Mouse (Mus musculus): ENCODE results near the gene Cdv3. TPM values are rescaled to one million over a fixed set of nuclear protein-coding genes. Genes with fewer than 3 reads are reported as not detected.
A peak's percentile ranks its signal among the peaks of the same experiment; 100 is the strongest.

Cdv3 gene
- 10 to 100 TPM; 77.9 to 79.0 TPM for total RNA-seq (2021)

- peak; percentile 99 to 100 for DNase-seq (ENCODE audit: low spot score in 2 of 2)
- intact Hi-C loops (cut with DNase I): no loop called here
Measured at GRCm38 (mm10) chr9:103365290-103366247, at the start of gene Cdv3. Gene Cdv3 (minus strand): TSS chr9:103365840.

- intact Hi-C loops (cut with DNase I): no loop called here
- no peak for DNase-seq (ENCODE audit: low spot score in 2 of 2)
Measured at GRCm38 (mm10) chr9:103413457-103413856, 47.8 kb upstream of the Cdv3 start.

GRCm38 (mm10) chr9:103409119-103409518 is 43.5 kb upstream of the Cdv3 start:
- DNase-seq (ENCODE audit: low spot score in 2 of 2): no peak
- intact Hi-C loops (cut with DNase I): no loop called here

- no peak for DNase-seq (ENCODE audit: low spot score in 2 of 2)
- intact Hi-C loops (cut with DNase I): no loop called here
Measured at GRCm38 (mm10) chr9:103408136-103408777, 42.6 kb upstream of the Cdv3 start.

GRCm38 (mm10) chr9:103403331-103403973 is 37.8 kb upstream of the Cdv3 start:
- intact Hi-C loops (cut with DNase I): no loop called here
- DNase-seq (ENCODE audit: low spot score in 2 of 2): no peak

- intact Hi-C loops (cut with DNase I): no loop called here
- peak; percentile 20 to 43 for DNase-seq (ENCODE audit: low spot score in 2 of 2)
Measured at GRCm38 (mm10) chr9:103398509-103399157, 33.0 kb upstream of the Cdv3 start.

GRCm38 (mm10) chr9:103393256-103393655 is 27.6 kb upstream of the Cdv3 start:
- no peak for DNase-seq (ENCODE audit: low spot score in 2 of 2)
- intact Hi-C loops (cut with DNase I): no loop called here

GRCm38 (mm10) chr9:103391796-103392372 is 26.2 kb upstream of the Cdv3 start:
- DNase-seq (ENCODE audit: low spot score in 2 of 2): no peak
- intact Hi-C loops (cut with DNase I): no loop called here

GRCm38 (mm10) chr9:103389261-103389660 is 23.6 kb upstream of the Cdv3 start:
- no peak for DNase-seq (ENCODE audit: low spot score in 2 of 2)
- intact Hi-C loops (cut with DNase I): no loop called here

GRCm38 (mm10) chr9:103387011-103387653 is 21.5 kb upstream of the Cdv3 start:
- intact Hi-C loops (cut with DNase I): no loop called here
- DNase-seq (ENCODE audit: low spot score in 2 of 2): no peak

- no peak for DNase-seq (ENCODE audit: low spot score in 2 of 2)
- intact Hi-C loops (cut with DNase I): no loop called here
Measured at GRCm38 (mm10) chr9:103386573-103386972, 20.9 kb upstream of the Cdv3 start.

- DNase-seq (ENCODE audit: low spot score in 2 of 2): no peak
- intact Hi-C loops (cut with DNase I): no loop called here
Measured at GRCm38 (mm10) chr9:103385600-103385999, 20.0 kb upstream of the Cdv3 start.

- DNase-seq (ENCODE audit: low spot score in 2 of 2): no peak
- intact Hi-C loops (cut with DNase I): no loop called here
Measured at GRCm38 (mm10) chr9:103384141-103384796, 18.6 kb upstream of the Cdv3 start.

- no peak for DNase-seq (ENCODE audit: low spot score in 2 of 2)
- intact Hi-C loops (cut with DNase I): no loop called here
Measured at GRCm38 (mm10) chr9:103383576-103383975, 17.9 kb upstream of the Cdv3 start.

- DNase-seq (ENCODE audit: low spot score in 2 of 2): no peak
- intact Hi-C loops (cut with DNase I): no loop called here
Measured at GRCm38 (mm10) chr9:103382989-103383388, 17.3 kb upstream of the Cdv3 start.

GRCm38 (mm10) chr9:103380566-103380965 is 14.9 kb upstream of the Cdv3 start:
- intact Hi-C loops (cut with DNase I): no loop called here
- no peak for DNase-seq (ENCODE audit: low spot score in 2 of 2)

- no peak for DNase-seq (ENCODE audit: low spot score in 2 of 2)
- intact Hi-C loops (cut with DNase I): no loop called here
Measured at GRCm38 (mm10) chr9:103379199-103379598, 13.6 kb upstream of the Cdv3 start.

GRCm38 (mm10) chr9:103378686-103379085 is 13.0 kb upstream of the Cdv3 start:
- DNase-seq (ENCODE audit: low spot score in 2 of 2): no peak
- intact Hi-C loops (cut with DNase I): no loop called here
